Mouse (Mus musculus): ENCODE results near the gene Zic1. TPM values are rescaled to one million over a fixed set of nuclear protein-coding genes. Genes with fewer than 3 reads are reported as not detected.

The Zic1 gene
- polyA plus RNA-seq, 1 experiment from 2014 or later = not detected

DNA sequence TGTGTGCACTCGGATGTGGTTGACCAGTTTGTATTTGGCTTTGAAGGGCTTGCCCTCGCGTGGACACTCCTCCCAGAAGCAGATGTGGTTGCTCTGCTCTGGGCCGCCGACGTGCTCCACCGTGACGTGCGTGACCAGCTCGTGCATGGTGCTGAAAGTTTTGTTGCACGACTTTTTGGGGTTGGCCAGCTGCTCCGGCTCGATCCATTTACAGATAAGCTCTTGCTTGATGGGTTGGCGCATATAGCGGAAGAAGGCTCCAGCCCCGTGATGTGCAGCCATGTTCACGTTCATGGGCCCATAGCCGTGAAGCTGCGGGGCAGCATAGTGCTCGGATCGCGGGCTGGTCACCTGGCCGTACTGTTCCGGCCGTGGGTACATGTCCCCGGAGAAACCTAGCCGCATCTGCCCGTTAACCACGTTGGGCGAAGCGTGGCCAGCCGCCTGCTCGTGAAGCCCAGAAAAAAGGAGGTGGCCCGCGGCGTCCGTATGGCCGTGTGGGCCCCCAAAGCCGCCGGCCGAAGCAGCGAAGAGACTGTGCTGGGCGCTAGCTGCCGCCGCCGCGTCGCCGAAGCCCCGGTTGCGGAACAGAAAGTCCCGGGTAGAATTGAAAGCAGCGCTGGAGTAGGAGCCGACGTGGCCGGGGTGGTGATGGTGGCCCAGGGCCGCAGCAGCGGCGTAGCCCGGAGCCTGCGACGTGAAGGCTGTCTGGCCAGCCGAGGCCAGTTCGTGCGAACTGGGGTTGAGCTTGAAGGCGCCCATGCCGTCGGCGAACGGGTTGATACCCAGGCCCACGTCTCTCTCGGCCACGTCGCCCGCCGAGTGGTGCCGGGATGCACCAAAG, 1.3 kb downstream of the Zic1 start:
- TF ChIP-seq CTCF (IDR thresholded peaks at IDR 0.05; ENCODE audit: low read depth) = no peak

DNA sequence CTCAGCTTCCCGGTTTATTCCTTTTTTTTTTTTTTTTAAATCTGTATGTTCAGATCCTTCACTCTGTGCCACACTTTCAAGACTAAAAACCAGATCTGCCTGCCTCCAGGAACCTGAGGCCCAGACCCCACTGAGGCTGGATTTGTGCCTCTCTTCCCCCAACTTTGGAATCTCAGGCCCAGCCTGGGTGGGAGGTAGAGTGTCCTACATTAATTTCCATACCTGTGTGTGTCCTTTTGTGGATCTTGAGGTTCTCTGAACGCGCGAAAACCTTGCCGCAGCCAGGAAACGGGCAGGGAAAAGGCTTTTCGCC, 1.8 kb downstream of the Zic1 start:
- WGBS = 2% methylated on average over 7 of the region's 7 CpGs
- ATAC-seq = no peak

More for the DNA sequence above, 1.3 kb downstream of the Zic1 start:
- Histone ChIP-seq H3K4me1 (replicated peaks; ENCODE audit: control insufficient read depth, insufficient read depth, low read length) (0 out of 2 replicates have a peak, but pooled peaks cover 4% of the 10 kb centered on the region), H3K4me3 (ENCODE audit: low read depth, low read length) (peak overlapping the region; percentile 39), H3K27me3 (replicated peaks; ENCODE audit: control insufficient read depth, insufficient read depth, low read length) (peaks cover 93% of the 10 kb centered on the region), H3K9me3 (ENCODE audit: control insufficient read depth) (no peaks in the 10 kb centered on the region), H3K36me3 (ENCODE audit: control insufficient read depth, insufficient read depth) (no peaks in the 10 kb centered on the region), H3K9ac (ENCODE audit: low read depth, low read length) (no peak overlapping the region), H3K27ac (ENCODE audit: low read depth, low read length) (no peak overlapping the region), H3K4me2 (replicated peaks; ENCODE audit: low read depth) (peak overlapping the region; percentile 64)
- peak; percentile 43; the same call in 1 of the 2 replicates for ATAC-seq
- 1% methylated on average over 76 of the region's 77 CpGs for WGBS

DNA sequence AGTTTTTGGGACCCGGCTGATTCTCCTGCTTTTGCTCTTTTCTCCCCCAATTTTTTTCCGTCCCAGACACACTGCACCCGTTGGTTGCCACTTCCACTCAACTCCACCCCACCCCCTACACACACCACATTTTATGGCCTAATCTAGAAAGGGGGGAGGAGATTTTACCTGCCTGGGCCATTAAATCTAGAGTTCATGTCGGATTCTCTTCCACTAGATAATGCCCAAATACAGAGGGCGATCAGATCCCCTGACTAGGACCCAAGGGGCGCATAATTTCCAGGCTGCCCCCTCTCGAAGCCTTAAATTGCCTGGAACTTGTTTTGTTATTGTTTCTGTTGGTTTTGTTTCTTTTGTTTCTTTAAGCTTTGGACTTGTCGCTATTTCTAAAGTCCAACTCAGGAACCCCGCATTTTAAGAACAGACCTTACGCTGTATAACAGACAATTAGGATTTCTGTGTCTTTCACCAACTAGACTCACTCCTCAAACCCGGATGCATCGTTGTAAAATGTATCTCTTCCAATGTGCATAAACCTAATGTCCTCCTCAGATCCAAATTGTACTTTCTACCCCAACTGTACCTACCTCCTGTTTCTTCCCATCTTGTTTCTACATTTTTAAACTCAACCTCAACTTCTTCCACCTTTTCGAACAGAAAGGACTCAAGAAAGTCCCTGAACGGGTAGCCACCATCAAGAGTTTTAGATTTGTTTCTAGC, 2.4 kb downstream of the Zic1 start:
- TF ChIP-seq CTCF (IDR thresholded peaks at IDR 0.05; ENCODE audit: low read depth) = no peak
- H3K9ac ChIP-seq (ENCODE audit: low read depth, low read length) = no peak overlapping the region
- no peak overlapping the region for H3K4me2 ChIP-seq (replicated peaks; ENCODE audit: low read depth)
- H3K27ac ChIP-seq (ENCODE audit: low read depth, low read length) = no peak overlapping the region
- 0 out of 2 replicates have a peak, but pooled peaks cover 4% of the 10 kb centered on the region for H3K4me1 ChIP-seq (replicated peaks; ENCODE audit: control insufficient read depth, insufficient read depth, low read length)
- no peaks in the 10 kb centered on the region for H3K36me3 ChIP-seq (ENCODE audit: control insufficient read depth, insufficient read depth)
- H3K27me3 ChIP-seq (replicated peaks; ENCODE audit: control insufficient read depth, insufficient read depth, low read length) = peaks cover 90% of the 10 kb centered on the region
- no peak for ATAC-seq
- WGBS = 6% methylated on average over 14 of the region's 14 CpGs
- no peaks in the 10 kb centered on the region for H3K9me3 ChIP-seq (ENCODE audit: control insufficient read depth)
- no peak overlapping the region for H3K4me3 ChIP-seq (ENCODE audit: low read depth, low read length)

More for the DNA sequence above, 1.8 kb downstream of the Zic1 start:
- no peaks in the 10 kb centered on the region for H3K9me3 ChIP-seq (ENCODE audit: control insufficient read depth)
- H3K4me2 ChIP-seq (replicated peaks; ENCODE audit: low read depth) = no peak overlapping the region
- no peak overlapping the region for H3K9ac ChIP-seq (ENCODE audit: low read depth, low read length)
- H3K4me3 ChIP-seq (ENCODE audit: low read depth, low read length) = peak overlapping the region; percentile 39; the same call in 1 of the 2 replicates
- H3K27ac ChIP-seq (ENCODE audit: low read depth, low read length) = no peak overlapping the region
- peaks cover 93% of the 10 kb centered on the region for H3K27me3 ChIP-seq (replicated peaks; ENCODE audit: control insufficient read depth, insufficient read depth, low read length)
- 0 out of 2 replicates have a peak, but pooled peaks cover 4% of the 10 kb centered on the region for H3K4me1 ChIP-seq (replicated peaks; ENCODE audit: control insufficient read depth, insufficient read depth, low read length)
- H3K36me3 ChIP-seq (ENCODE audit: control insufficient read depth, insufficient read depth) = no peaks in the 10 kb centered on the region
- TF ChIP-seq CTCF (IDR thresholded peaks at IDR 0.05; ENCODE audit: low read depth) = no peak

DNA sequence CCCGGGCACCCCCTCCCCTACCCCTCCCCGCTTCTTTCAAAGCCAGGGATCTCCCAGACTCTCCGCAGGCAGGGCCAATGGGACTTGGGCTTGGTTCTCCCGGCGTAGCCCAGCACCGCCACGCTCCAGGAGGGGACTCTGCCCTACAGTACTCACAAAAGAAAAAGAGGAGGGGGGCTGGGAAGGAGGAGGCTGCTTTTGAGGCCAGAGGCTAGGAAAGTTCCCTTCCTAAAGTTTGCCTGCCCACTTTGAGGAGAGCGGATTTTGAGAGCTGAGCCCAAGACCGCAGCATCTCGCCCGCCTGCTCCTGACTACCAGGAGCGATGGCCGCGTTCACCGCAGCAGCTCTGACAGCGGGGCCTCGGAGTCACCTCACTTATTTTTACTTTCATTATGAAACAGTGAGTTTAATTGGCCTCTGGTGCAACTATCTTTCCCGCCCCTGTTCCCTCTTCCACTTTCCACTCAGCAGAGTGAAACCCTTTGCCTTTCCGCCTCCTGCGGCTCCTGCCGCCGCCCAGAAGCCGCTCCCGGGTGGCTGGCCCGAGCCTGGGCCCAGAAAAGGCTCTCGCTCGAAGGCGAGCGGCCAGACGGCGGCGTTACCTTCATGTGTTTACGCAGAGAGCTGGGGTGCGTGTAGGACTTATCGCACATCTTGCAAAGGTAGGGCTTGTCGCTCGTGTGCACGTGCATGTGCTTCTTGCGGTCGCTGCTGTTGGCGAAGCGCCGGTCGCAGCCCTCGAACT, 3.6 kb downstream of the Zic1 start, which contains the start of gene Zic4:
Gene Zic4 (plus strand): TSS at position 558 of the 746 bp plus-strand sequence.
- ATAC-seq = no peak
- H3K4me2 ChIP-seq (replicated peaks; ENCODE audit: low read depth) = peak within 1 kb of the TSS; percentile 62
- 0 out of 2 replicates have a peak, but pooled peaks cover 4% of the 10 kb centered on the region for H3K4me1 ChIP-seq (replicated peaks; ENCODE audit: control insufficient read depth, insufficient read depth, low read length)
- H3K9ac ChIP-seq (ENCODE audit: low read depth, low read length) = no peak within 1 kb of the TSS
- no peaks in the 10 kb centered on the region for H3K9me3 ChIP-seq (ENCODE audit: control insufficient read depth)
- no peak within 1 kb of the TSS for H3K27ac ChIP-seq (ENCODE audit: low read depth, low read length)
- no peaks in the 10 kb centered on the region for H3K36me3 ChIP-seq (ENCODE audit: control insufficient read depth, insufficient read depth)
- peaks cover 92% of the 10 kb centered on the region for H3K27me3 ChIP-seq (replicated peaks; ENCODE audit: control insufficient read depth, insufficient read depth, low read length)
- WGBS = under 1% methylated on average over 45 of the region's 45 CpGs
- peak within 1 kb of the TSS; percentile 43 for H3K4me3 ChIP-seq (ENCODE audit: low read depth, low read length)
- TF ChIP-seq CTCF (IDR thresholded peaks at IDR 0.05; ENCODE audit: low read depth) = no peak

DNA sequence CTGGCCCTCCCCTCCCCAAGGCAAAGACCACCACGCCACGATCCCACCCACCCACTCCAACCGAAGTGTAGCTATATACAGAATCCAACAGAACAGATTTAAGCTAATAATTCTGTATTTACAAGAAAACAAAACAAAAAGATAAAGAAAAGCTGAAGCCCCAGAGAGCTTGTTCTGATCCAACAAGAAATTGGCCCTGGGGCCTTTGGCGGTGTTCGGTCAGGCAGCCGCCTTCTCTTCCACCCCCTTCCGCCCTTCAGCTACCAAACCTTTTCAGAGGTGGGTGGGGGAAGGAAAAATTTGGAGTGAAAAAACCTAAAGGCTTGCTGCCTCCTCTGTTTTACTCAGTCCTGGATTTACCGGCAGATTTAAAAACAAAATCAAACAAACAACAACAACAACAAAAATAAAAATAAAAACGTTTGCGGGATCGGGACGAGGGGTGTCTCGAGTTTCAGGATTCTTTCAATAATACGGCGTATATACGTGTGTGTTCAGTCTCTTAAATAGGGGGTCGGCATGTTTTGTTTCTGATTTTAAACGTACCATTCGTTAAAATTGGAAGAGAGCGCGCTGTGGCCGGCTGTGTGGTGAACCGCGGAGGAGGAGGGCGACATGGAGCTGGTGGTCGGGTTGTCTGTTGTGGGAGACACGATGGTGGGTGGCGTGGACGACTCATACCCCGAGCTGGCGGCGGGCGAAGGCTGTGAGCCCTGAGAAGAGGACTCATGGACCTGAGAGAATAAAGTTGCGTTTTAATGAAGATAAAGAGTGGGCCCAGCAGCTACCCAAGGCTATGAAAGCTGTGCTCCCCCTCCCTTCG, 4.4 kb downstream of the Zic1 start:
- Histone ChIP-seq H3K4me1 (replicated peaks; ENCODE audit: control insufficient read depth, insufficient read depth, low read length) (0 out of 2 replicates have a peak, but pooled peaks cover 4% of the 10 kb centered on the region), H3K9ac (ENCODE audit: low read depth, low read length) (no peak overlapping the region), H3K27me3 (replicated peaks; ENCODE audit: control insufficient read depth, insufficient read depth, low read length) (peaks cover 91% of the 10 kb centered on the region), H3K4me3 (ENCODE audit: low read depth, low read length) (peak overlapping the region; percentile 43), H3K9me3 (ENCODE audit: control insufficient read depth) (no peaks in the 10 kb centered on the region), H3K4me2 (replicated peaks; ENCODE audit: low read depth) (peak overlapping the region; percentile 62), H3K36me3 (ENCODE audit: control insufficient read depth, insufficient read depth) (no peaks in the 10 kb centered on the region), H3K27ac (ENCODE audit: low read depth, low read length) (no peak overlapping the region)
- TF ChIP-seq CTCF (IDR thresholded peaks at IDR 0.05; ENCODE audit: low read depth) = no peak
- 1% methylated on average over 35 of the region's 35 CpGs for WGBS
- no peak for ATAC-seq
